Mouse (Mus musculus): Measurements from ENCODE around the gene Tmed10.

DNA sequence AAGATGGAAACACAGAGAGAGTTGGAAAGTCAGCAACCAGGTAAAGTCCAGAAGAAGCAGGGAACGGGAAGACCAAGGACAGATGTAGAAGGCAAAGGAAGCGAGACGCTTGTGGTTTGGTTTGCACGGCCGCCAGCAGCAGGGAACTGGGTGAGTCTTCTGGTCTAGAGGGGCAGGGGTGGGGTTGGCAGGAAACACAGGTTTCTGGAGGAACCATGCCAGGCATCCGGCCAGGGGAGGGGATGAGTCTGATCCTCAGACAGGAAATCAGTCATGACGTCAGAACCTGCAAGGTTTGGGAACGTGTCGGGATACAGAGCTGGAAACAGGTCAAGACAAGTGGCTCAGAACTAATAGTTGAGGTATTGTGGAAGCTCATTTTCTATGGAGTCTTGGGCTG is 43.2 kb upstream of the Tmed10 start:
- TF ChIP-seq CHD2 (IDR thresholded peaks at IDR 0.05; ENCODE audit: low read depth, low read length): no peak
- no peak for TF ChIP-seq HCFC1 (IDR thresholded peaks at IDR 0.05; ENCODE audit: borderline replicate concordance, insufficient read depth, low read length)
- TF ChIP-seq MAFK (IDR thresholded peaks at IDR 0.05; ENCODE audit: insufficient read depth, low read depth, low read length): no peak
- no peak for TF ChIP-seq ZNF384 (IDR thresholded peaks at IDR 0.05; ENCODE audit: low read depth, low read length)
- no peak for TF ChIP-seq ZC3H11A (IDR thresholded peaks at IDR 0.05; ENCODE audit: borderline replicate concordance, low read depth, low read length)
